Mouse (Mus musculus) MEL (cell line): ENCODE measurements around the gene Gm12169. TPM values are rescaled to one million over a fixed set of nuclear protein-coding genes. Genes with fewer than 3 reads are reported as not detected.
"Not testable (repeated sequence)": the region's sequence is repeated elsewhere in the genome, so short reads cannot be mapped to it uniquely, and the experiment has no call there.

Source experiments
- DNase-seq: peaks from one replicate; pipeline ENCODE4 v3.0.0; 2011; ENCODE audit warnings: low read depth, low spot score
- H3K27ac ChIP-seq: 2 replicates; pipeline ENCODE4 v1.5.1; 2012; ENCODE audit warnings: low read depth, mild to moderate bottlenecking, control low read depth, low read length, moderate library complexity; ENCODE audit not compliant: control insufficient read depth
- H3K27me3 ChIP-seq, 2 experiments: fragments of 150-350 bp in 1 of 2; sonication (generic) in 1 of 2; 2 replicates each; pipeline ENCODE4 v1.6.1; 2012; ENCODE audit warnings: low read length in 2 of 2, mild to moderate bottlenecking in 2 of 2, improper control_type of control experiment in 1 of 2, moderate library complexity in 1 of 2; ENCODE audit not compliant: insufficient read depth in 2 of 2, control insufficient read depth in 1 of 2
- H3K36me3 ChIP-seq, 2 experiments: 2 replicates each; pipeline ENCODE4 v1.6.1; 2012 to 2014; ENCODE audit warnings: low read length in 2 of 2, improper control_type of control experiment in 1 of 2, inconsistent platforms in 1 of 2, mild to moderate bottlenecking in 1 of 2; ENCODE audit not compliant: insufficient read depth in 2 of 2, control insufficient read depth in 1 of 2
- H3K4me1 ChIP-seq, 2 experiments: fragments of 150-350 bp in 1 of 2; sonication (generic) in 1 of 2; 2 replicates each; pipeline ENCODE4 v1.6.1; 2012; ENCODE audit warnings: low read length in 2 of 2, improper control_type of control experiment in 1 of 2, mild to moderate bottlenecking in 1 of 2; ENCODE audit not compliant: insufficient read depth in 2 of 2, control insufficient read depth in 1 of 2
- H3K4me3 ChIP-seq, 2 experiments: fragments of 150-350 bp in 1 of 2; sonication (generic) in 1 of 2; 2 replicates each; pipeline ENCODE4 v1.5.1; 2012; ENCODE audit warnings: low read depth in 2 of 2, low read length in 2 of 2, mild to moderate bottlenecking in 2 of 2, moderate library complexity in 2 of 2, control low read depth in 1 of 2, improper control_type of control experiment in 1 of 2; ENCODE audit not compliant: control insufficient read depth in 1 of 2, insufficient read depth in 1 of 2
- H3K79me2 ChIP-seq: 2 replicates; pipeline ENCODE4 v1.6.1; 2012; ENCODE audit warnings: mild to moderate bottlenecking, low read length, moderate library complexity; ENCODE audit not compliant: control insufficient read depth, poor library complexity, insufficient read depth
- H3K9ac ChIP-seq: 2 replicates; pipeline ENCODE4 v1.6.1; 2012; ENCODE audit warnings: low read depth, mild to moderate bottlenecking, control low read depth, low read length, moderate library complexity; ENCODE audit not compliant: control insufficient read depth, poor library complexity, severe bottlenecking
- H3K9me3 ChIP-seq: fragments of 150-350 bp; sonication (generic); replicated peaks from 2 replicates; pipeline ENCODE4 v1.6.1; 2012; ENCODE audit warnings: mild to moderate bottlenecking, low read length, improper control_type of control experiment, moderate library complexity; ENCODE audit not compliant: insufficient read depth
- E2F4 ChIP-seq: IDR thresholded peaks from 2 replicates; pipeline ENCODE4 v1.6.1; 2011; ENCODE audit warnings: low read depth, low read length, improper control_type of control experiment, borderline replicate concordance
- ELF1 ChIP-seq: IDR thresholded peaks from 2 replicates; pipeline ENCODE4 v1.6.1; 2014; ENCODE audit warnings: low read depth, mild to moderate bottlenecking, inconsistent platforms, low read length, improper control_type of control experiment, moderate library complexity
- EP300 ChIP-seq, 2 experiments: IDR thresholded peaks; 2 replicates each; pipeline ENCODE4 v1.6.1; 2011; ENCODE audit warnings: improper control_type of control experiment in 2 of 2, low read length in 2 of 2, low read depth in 1 of 2, mild to moderate bottlenecking in 1 of 2
- ETS1 ChIP-seq: IDR thresholded peaks from 2 replicates; pipeline ENCODE4 v1.6.1; 2012; ENCODE audit warnings: low read depth, mild to moderate bottlenecking, inconsistent platforms, low read length, improper control_type of control experiment, moderate library complexity
- KAT2A ChIP-seq: conservative IDR thresholded peaks from 2 replicates; pipeline ENCODE4 v1.6.1; 2012; ENCODE audit warnings: low read depth, low read length, improper control_type of control experiment, inconsistent platforms
- MAX ChIP-seq: IDR thresholded peaks from 2 replicates; pipeline ENCODE4 v1.6.1; 2011; ENCODE audit warnings: low read length, improper control_type of control experiment
- MAZ ChIP-seq: IDR thresholded peaks from 2 replicates; pipeline ENCODE4 v1.6.1; 2012; ENCODE audit warnings: low read depth, mild to moderate bottlenecking, inconsistent platforms, low read length, improper control_type of control experiment
- MEF2A ChIP-seq: IDR thresholded peaks from 2 replicates; pipeline ENCODE4 v1.6.1; 2014; ENCODE audit warnings: low read depth, mild to moderate bottlenecking, inconsistent platforms, low read length, improper control_type of control experiment; ENCODE audit not compliant: poor library complexity, insufficient replicate concordance, severe bottlenecking; ENCODE audit errors: extremely low read depth
- NELFE ChIP-seq: IDR thresholded peaks from 2 replicates; pipeline ENCODE4 v1.6.1; 2011; ENCODE audit warnings: low read depth, low read length, improper control_type of control experiment
- NRF1 ChIP-seq: IDR thresholded peaks from 2 replicates; pipeline ENCODE4 v1.6.1; 2014; ENCODE audit warnings: low read depth, mild to moderate bottlenecking, inconsistent platforms, low read length, improper control_type of control experiment, moderate library complexity; ENCODE audit not compliant: poor library complexity, insufficient read depth, severe bottlenecking
- POLR2AphosphoS2 ChIP-seq: IDR thresholded peaks from 2 replicates; pipeline ENCODE4 v1.6.1; 2011; ENCODE audit warnings: low read length, improper control_type of control experiment
- SIN3A ChIP-seq: IDR thresholded peaks from 2 replicates; pipeline ENCODE4 v1.6.1; 2012; ENCODE audit warnings: low read length, improper control_type of control experiment, inconsistent platforms
- SMC3 ChIP-seq: IDR thresholded peaks from 2 replicates; pipeline ENCODE4 v1.6.1; 2011; ENCODE audit warnings: low read depth, low read length, improper control_type of control experiment
- TAL1 ChIP-seq: IDR thresholded peaks from 2 replicates; pipeline ENCODE4 v1.6.1; 2012; ENCODE audit warnings: mild to moderate bottlenecking, inconsistent platforms, low read length, moderate library complexity, mixed read lengths
- TBP ChIP-seq: IDR thresholded peaks from 2 replicates; pipeline ENCODE4 v1.8.0; 2011; ENCODE audit warnings: low read depth, low read length, improper control_type of control experiment
- ZC3H11A ChIP-seq: IDR thresholded peaks from 2 replicates; pipeline ENCODE4 v1.6.1; 2012; ENCODE audit warnings: low read depth, mild to moderate bottlenecking, inconsistent platforms, low read length, improper control_type of control experiment
- ZKSCAN1 ChIP-seq: IDR thresholded peaks from 2 replicates; pipeline ENCODE4 v1.6.1; 2012; ENCODE audit warnings: low read depth, mild to moderate bottlenecking, inconsistent platforms, low read length, improper control_type of control experiment, moderate library complexity
- ZMIZ1 ChIP-seq: IDR thresholded peaks from 2 replicates; pipeline ENCODE4 v1.6.1; 2012; ENCODE audit warnings: low read depth, mild to moderate bottlenecking, inconsistent platforms, low read length, improper control_type of control experiment, moderate library complexity
- ZNF384 ChIP-seq: IDR thresholded peaks from 2 replicates; pipeline ENCODE4 v1.6.1; 2012; ENCODE audit warnings: low read depth, mild to moderate bottlenecking, inconsistent platforms, low read length, improper control_type of control experiment
- polyA plus RNA-seq, 2 experiments: library from polyadenylated mRNA; stranded (reverse) in 1 of 2; unstranded in 1 of 2; fragments of >175 nt in 1 of 2; fragments of >200 nt in 1 of 2; gene quantifications; 2 replicates each; pipeline versions ENCODE4 v1.2.1 to v1.2.4; 2012; ENCODE audit warnings: low replicate concordance in 2 of 2, low read depth in 1 of 2; ENCODE audit not compliant: insufficient read length in 2 of 2, insufficient read depth in 1 of 2, missing spikeins in 1 of 2
- total RNA-seq: library from RNA; depleted of rRNA; stranded (reverse); fragments of 300-350 nt; gene quantifications from 2 replicates; pipeline ENCODE4 v1.2.3, GENCODE M21; 2012

Gene Gm12169
- total and polyA plus RNA-seq, 3 experiments = not detected

- Histone ChIP-seq H3K36me3 (no peaks in the 10 kb centered on the region), H3K4me3 (no peak overlapping the region), H3K79me2 (no peaks in the 10 kb centered on the region), H3K27ac (no peak overlapping the region), H3K9me3 (no peaks in the 10 kb centered on the region), H3K9ac (no peak overlapping the region), H3K27me3 (no peaks in the 10 kb centered on the region; a peak in 1 of 4 replicates), H3K4me1 (no peaks in the 10 kb centered on the region)
- no peak for DNase-seq
- no peak for TF ChIP-seq NRF1
- no peak for TF ChIP-seq KAT2A
- no peak for TF ChIP-seq E2F4
- no peak for TF ChIP-seq TBP
- no peak for TF ChIP-seq ZMIZ1
- TF ChIP-seq SIN3A = no peak
- TF ChIP-seq POLR2AphosphoS2 = no peak
- no peak for TF ChIP-seq MAX
- no peak for TF ChIP-seq TAL1
- no peak for TF ChIP-seq ZC3H11A
- TF ChIP-seq ZNF384 = no peak
- no peak for TF ChIP-seq MEF2A
- no peak for TF ChIP-seq ZKSCAN1
- TF ChIP-seq NELFE = no peak
- no peak for TF ChIP-seq MAZ
- no peak for TF ChIP-seq ETS1
- TF ChIP-seq SMC3 = no peak
- TF ChIP-seq ELF1 = no peak
- no peak for TF ChIP-seq EP300 (IDR thresholded peaks at IDR 0.05; ENCODE audit: low read depth in 1 of 2, low read length in 2 of 2)
Measured at GRCm38 (mm10) chr11:46509900-46510299, 14.1 kb upstream of the Gm12169 start.

- not testable (repeated sequence) for H3K79me2 ChIP-seq, H3K9me3 ChIP-seq, H3K27me3 ChIP-seq, H3K4me3 ChIP-seq, H3K4me1 ChIP-seq, H3K36me3 ChIP-seq, H3K27ac ChIP-seq, H3K9ac ChIP-seq, DNase-seq
Measured at GRCm38 (mm10) chr11:46521341-46521740, 2.7 kb upstream of the Gm12169 start.
